Mouse (Mus musculus) v-Abl transformed pro-B cells (cell line): ENCODE data around the gene Sv2b.

Experiments
- in situ Hi-C, 2 experiments: fragments of 400-800 bp; cut with MboI; formaldehyde crosslinking; loops; one replicate each; pipeline ENCODE4 v1.15.1; 2025; ENCODE audit not compliant: unreplicated experiment in 2 of 2

Sv2b gene

DNA sequence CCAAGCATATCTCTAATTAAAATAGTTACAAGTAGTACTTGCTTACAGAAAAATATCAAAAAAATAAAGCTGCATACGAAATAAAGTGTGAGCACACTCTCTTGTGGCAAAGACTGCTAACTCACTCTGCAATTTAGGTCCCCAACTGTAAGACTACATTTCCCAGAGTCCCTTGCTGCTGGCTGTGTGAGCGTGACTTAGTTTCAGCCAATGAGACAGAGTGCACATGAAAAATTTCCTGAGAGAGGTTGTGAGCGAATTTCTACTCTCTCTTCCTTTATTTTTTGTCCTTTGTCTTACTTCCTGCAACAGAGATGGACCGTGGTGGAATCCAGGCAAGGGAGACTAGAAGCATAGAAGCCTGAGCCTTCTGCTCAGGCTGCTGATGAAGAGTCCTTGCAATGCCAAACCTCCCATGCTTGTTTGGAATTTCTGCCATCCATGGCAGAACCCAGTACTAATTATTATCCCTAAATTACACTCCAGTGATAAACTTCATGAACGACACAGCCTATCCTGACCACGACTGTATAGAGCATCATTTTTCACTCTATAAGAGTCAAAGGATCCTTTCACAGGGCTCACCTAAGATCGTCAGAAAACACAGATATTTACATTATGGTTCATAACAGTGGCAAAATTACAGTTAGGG lies 190.9 kb downstream of the Sv2b start:
- in situ Hi-C loops, result no loop called here

DNA sequence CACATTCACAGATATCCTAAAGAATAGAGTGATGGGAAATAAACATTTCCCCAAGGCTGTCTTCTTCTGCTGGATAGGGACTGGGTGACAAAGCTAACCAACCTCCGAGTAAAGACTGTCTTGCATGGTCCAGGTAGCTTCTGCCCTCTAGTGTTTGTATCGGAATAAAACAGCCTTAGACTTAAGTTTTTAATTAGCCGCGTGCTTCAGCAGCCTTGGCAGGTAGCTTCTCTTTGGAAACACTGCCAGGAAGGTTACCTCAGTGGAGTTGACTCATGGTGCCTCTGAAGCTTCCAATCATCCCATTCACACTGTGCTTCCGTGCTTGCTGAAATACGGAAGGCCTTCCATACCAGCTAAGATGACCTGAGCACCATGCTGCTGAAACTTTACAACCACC lies 198.4 kb downstream of the Sv2b start:
- in situ Hi-C loops, result no loop called here

DNA sequence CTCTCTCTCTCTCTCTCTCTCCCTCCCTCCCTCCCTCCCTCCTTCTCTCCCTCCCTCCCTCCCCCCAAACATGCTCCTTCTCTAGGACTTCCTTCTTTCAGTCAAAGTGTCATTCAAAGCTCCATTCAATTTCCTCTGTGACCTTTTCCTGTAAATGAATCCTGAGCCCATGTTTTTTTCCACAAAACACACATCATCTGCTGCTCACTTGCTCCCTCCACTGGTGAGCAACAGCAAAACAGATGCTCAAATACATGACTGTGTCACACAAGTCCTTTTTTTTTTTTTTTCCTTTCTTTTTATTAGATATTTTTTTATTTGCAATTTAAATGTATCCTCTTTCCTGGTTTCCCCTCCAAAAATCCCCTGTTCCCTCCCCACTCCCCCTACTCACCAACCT lies 201.6 kb downstream of the Sv2b start:
- in situ Hi-C loops, result loop anchor here (5.0 to 10.0 kb wide), 2 partner anchors 1445 to 1453 kb away; no protein-coding TSS in a partner anchor

DNA sequence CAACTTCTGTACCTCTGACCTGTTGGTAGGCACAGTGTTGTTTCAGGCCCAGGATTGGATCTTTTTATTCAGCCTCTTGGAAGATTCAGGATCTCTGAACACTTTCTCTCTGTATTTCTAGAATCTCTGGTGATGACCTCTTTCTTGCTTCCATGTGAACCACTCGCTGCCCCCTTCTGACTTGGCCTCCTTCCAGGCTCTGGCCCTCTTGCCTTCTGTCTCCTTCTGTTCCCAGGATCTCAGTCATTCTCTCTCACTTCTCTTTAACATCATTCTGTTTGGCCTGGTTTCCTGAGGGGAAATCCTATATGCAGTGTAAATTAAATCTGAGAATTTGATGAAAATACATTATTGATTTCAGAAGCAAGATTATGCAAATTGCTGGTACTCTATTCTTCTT lies 205.2 kb downstream of the Sv2b start:
- in situ Hi-C loops, result loop anchor here in 1 of 2 experiments (10.0 kb wide), 1 partner anchor 1449 kb away; no protein-coding TSS in a partner anchor

DNA sequence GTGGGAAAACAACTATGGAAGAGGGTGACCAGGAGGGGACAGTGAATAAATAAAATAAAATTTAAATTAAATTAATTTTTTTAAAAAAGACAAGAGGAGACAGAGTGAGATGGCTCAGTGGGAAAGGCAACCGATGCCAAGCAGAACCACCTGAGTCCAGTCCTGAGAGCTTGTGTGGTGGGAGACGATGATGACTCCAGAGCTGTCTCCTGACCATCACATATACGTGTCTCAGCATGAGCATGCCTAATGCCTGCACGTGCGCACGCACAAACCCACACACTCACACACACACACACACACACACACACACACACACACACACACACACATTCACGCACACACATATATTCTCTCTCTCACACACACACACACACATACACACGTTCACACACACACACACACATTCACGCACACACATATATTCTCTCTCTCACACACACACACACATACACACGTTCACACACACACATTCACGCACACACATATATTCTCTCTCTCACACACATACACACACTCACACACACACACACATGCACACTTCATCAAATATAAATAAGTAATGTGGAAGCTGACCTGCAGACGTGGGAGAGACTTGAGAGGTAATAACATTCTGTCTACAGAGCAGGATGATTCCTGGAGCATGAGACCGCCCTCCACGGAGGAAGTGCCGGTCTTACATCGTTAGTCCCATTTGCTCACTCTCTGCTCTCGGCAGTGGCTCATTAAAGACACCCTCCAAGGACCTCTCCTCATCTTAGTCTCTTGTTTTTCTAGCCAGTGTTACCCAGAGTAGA lies 206.3 kb downstream of the Sv2b start:
- in situ Hi-C loops, result loop anchor here in 1 of 2 experiments (10.0 kb wide), 1 partner anchor 1448 kb away; no protein-coding TSS in a partner anchor

DNA sequence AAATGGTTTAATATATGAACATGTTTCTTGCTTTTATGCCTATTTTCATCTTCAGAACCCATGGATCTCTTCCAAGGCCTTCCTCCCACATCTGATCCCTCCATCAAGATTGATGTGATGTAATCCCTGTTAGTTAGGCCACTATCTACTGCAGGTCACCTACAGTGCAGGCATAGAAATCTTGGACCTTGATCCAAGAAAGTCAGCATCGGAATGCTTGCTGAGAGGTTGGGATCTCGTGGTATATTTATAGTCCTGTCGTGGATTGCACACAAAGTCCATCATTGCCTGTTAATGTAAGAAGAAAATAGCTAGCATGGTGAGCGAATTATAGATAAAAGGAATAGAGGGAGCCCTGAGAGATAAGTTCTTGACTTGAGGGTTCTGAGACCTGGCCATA lies 223.6 kb downstream of the Sv2b start:
- in situ Hi-C loops, result no loop called here

DNA sequence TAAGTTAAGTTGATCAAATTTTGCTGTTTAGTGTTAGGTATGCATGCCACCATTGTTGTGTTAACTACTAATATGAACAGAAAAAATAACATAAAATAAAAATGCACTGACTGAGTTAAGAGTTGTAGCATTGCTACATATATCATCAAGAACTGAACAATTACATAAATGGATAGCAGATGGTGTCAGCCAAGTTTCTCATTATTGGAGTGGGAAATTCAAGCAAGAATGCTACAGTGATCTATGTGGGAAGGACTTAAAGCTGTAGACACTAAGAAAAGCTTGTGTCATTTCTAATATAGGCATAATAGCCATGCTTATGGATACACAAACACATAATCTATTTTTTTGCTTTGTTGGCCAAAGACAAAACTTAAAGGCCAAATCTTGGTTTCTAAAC lies 228.9 kb downstream of the Sv2b start:
- in situ Hi-C loops, result no loop called here

DNA sequence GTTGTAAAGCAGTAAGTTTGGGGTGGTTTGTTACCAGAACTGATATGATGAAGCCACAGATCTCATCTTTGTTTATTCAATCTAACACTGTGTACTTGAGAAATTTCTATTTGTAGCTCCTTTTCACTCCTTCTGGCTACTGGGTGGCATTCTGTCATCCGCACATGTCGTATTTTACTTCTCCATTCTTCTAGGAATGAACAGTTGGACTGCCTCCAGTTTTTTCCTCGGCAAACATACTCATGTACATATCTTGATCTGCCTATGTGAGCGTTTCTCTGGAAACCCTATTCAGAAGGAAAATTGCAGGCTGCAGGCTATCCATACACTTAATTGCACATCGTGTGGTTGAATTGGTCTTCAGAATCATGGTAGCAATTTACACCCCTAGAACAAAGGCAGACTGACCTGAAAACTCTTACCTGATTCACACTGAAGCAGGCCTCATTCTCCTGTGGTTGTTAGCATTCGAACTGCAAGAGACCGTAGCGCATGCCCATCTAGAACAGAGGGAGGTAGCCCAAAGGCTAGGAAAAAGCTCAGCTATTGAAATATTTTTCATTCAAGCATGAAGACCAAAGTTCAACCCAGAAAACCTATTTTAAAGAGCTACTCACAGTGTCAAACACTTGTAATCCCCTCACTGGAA lies 231.4 kb downstream of the Sv2b start:
- in situ Hi-C loops, result no loop called here
